Mouse (Mus musculus): Measurements from ENCODE around the gene Mypn. TPM values are rescaled to one million over a fixed set of nuclear protein-coding genes. Genes with fewer than 3 reads are reported as not detected.

The Mypn gene
- polyA plus RNA-seq, 1 experiment from 2014 or later = 2.6 TPM

DNA sequence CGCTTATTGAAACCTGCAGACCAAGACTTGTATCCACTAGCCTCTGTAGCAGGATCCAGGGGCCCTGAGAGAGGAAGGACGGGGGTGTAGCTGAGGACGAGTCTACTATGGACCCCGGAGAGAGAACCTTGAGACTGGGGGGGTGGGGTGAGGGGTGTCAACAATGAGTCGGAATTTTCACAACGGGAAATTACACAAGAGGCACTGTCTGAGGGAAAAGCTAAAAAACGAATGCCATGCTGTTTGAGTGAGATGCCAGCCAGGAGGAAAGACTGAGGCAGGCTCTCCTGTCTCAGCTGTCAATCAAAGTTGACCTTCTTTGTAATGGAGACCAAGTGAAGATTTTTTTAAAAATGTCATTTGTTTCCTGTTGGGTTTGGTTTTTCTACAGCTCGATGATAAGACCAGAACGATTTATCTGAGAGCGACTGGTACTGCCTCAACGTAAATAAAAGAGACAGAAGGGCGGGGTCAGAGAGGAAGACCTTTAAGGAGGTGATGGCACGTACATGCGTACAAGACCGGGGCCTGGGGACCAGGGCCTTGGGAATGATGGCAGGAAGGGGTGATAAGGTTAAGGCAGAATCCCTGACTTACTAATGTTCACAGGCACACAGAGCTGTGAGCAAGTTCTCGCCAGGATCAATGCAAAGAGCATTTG, 37.9 kb downstream of the Mypn start:
- H3K4me3 ChIP-seq = no peak overlapping the region
- WGBS = 83% methylated on average over 16 of the region's 16 CpGs
- no peaks in the 10 kb centered on the region for H3K36me3 ChIP-seq
- no peaks in the 10 kb centered on the region for H3K9me3 ChIP-seq
- no peak overlapping the region for H3K27ac ChIP-seq
- H3K4me1 ChIP-seq = no peaks in the 10 kb centered on the region
- no peak overlapping the region for H3K4me2 ChIP-seq (replicated peaks)
- H3K9ac ChIP-seq = no peak overlapping the region
- ATAC-seq (ENCODE audit: low FRiP score, low read depth) = no peak
- no peaks in the 10 kb centered on the region for H3K27me3 ChIP-seq

GRCm38 (mm10) chr10:63161240-63161639, 42.5 kb downstream of the Mypn start:
- no peaks in the 10 kb centered on the region for H3K9me3 ChIP-seq
- no peak for ATAC-seq (ENCODE audit: low FRiP score, low read depth)
- H3K27me3 ChIP-seq = no peaks in the 10 kb centered on the region
- no peak overlapping the region for H3K9ac ChIP-seq
- H3K36me3 ChIP-seq = no peaks in the 10 kb centered on the region
- WGBS = 68% methylated on average over 5 of the region's 5 CpGs
- H3K4me3 ChIP-seq = no peak overlapping the region
- no peak overlapping the region for H3K27ac ChIP-seq
- H3K4me2 ChIP-seq (replicated peaks) = no peak overlapping the region
- H3K4me1 ChIP-seq = no peaks in the 10 kb centered on the region

DNA sequence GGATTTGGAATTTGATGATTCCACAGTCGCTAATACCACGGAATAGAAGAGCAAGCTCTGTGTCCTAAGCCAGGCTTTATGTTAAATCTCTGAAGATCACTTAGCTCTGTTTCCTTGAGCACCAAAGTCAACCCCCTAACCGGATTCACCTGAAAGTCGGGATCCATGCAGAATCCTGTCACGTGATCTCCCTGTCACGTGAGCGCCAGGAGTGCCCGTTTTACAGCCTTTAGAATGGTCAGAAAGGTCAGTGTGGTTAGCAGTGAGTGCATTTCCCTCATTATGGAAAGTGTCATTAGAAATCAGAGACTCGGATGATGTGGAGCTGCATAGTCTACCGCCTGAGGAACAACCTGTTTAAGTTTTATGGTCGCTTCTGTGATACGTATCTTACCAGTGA, 43.1 kb downstream of the Mypn start:
- no peaks in the 10 kb centered on the region for H3K9me3 ChIP-seq
- H3K27me3 ChIP-seq = no peaks in the 10 kb centered on the region
- H3K36me3 ChIP-seq = no peaks in the 10 kb centered on the region
- no peak overlapping the region for H3K9ac ChIP-seq
- no peak overlapping the region for H3K4me3 ChIP-seq
- H3K4me2 ChIP-seq (replicated peaks) = no peak overlapping the region
- H3K4me1 ChIP-seq = no peaks in the 10 kb centered on the region
- ATAC-seq (ENCODE audit: low FRiP score, low read depth) = no peak
- no peak overlapping the region for H3K27ac ChIP-seq
- WGBS = 65% methylated on average over 12 of the region's 12 CpGs

DNA sequence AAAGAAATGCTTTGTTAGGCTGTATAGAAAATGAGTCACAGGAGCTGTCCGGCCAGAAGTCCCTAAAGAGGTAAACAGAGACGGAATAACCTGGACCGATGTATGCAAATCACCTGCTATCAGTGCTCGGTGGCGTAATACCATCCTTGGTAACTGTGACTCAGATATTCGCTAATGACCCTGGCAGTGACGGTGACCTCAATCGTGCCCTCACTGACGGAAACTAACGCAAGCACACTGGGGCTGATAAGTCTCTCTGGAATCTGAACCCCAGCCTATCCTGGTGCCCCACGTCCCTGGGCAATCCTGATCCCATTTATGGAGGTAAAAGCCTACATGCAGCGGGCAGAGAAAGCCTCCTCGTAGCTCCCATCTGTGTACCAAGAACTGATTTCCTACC, 45.6 kb downstream of the Mypn start:
- Histone ChIP-seq H3K27ac (no peak overlapping the region), H3K9ac (no peak overlapping the region), H3K9me3 (no peaks in the 10 kb centered on the region), H3K27me3 (no peaks in the 10 kb centered on the region), H3K4me1 (no peaks in the 10 kb centered on the region), H3K4me3 (no peak overlapping the region), H3K36me3 (no peaks in the 10 kb centered on the region), H3K4me2 (replicated peaks) (no peak overlapping the region)
- no peak for ATAC-seq (ENCODE audit: low FRiP score, low read depth)
- WGBS = 75% methylated on average over 13 of the region's 13 CpGs

DNA sequence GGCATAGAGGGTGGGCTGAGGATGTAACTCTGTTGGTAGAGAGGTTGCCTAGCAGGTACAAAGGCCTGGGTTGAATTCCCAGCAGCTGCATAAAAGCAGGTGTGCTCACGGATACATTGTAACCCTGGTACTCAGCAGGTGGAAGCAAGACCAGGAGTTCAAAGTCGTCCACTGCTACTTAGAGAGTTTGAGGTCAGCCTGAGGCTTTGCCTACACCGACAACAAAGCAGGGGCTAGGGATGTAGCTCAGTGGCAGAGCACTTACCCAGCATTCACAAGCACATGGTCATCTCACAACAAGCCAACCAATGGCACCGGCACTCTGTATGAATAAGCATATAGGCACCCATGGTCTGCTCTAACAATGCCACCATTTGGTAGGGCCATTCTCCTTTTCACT, 46.3 kb downstream of the Mypn start:
- ATAC-seq (ENCODE audit: low FRiP score, low read depth) = no peak
- 78% methylated on average over 4 of the region's 4 CpGs for WGBS
- no peaks in the 10 kb centered on the region for H3K36me3 ChIP-seq
- no peaks in the 10 kb centered on the region for H3K27me3 ChIP-seq
- no peaks in the 10 kb centered on the region for H3K4me1 ChIP-seq
- no peak overlapping the region for H3K9ac ChIP-seq
- H3K4me2 ChIP-seq (replicated peaks) = no peak overlapping the region
- no peak overlapping the region for H3K4me3 ChIP-seq
- no peak overlapping the region for H3K27ac ChIP-seq
- H3K9me3 ChIP-seq = no peaks in the 10 kb centered on the region

DNA sequence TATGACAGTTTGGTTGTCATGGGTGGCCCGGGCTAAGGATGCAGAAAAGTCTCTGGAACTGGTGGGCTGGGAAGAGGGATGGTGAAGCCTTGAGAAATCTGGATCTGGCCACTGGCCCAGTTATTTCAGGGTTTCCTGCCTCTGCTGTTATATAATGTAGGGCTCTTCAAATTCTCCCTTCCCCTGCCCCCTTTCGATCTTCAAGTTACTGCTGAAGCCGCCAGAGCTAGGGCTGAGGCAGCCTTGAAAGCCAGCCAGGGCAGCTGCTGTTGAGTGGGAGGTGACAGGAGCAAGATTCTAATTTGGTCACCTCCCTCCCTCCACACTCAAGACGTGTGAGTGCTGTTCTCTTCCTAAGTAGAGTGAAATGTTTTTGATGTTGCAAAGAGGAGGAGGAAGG, 46.8 kb downstream of the Mypn start:
- ATAC-seq (ENCODE audit: low FRiP score, low read depth) = no peak
- Histone ChIP-seq H3K27me3 (no peaks in the 10 kb centered on the region), H3K4me1 (no peaks in the 10 kb centered on the region), H3K27ac (no peak overlapping the region), H3K4me3 (no peak overlapping the region), H3K36me3 (no peaks in the 10 kb centered on the region), H3K4me2 (replicated peaks) (no peak overlapping the region), H3K9me3 (no peaks in the 10 kb centered on the region), H3K9ac (no peak overlapping the region)
- WGBS = 50% methylated on average over 4 of the region's 4 CpGs

DNA sequence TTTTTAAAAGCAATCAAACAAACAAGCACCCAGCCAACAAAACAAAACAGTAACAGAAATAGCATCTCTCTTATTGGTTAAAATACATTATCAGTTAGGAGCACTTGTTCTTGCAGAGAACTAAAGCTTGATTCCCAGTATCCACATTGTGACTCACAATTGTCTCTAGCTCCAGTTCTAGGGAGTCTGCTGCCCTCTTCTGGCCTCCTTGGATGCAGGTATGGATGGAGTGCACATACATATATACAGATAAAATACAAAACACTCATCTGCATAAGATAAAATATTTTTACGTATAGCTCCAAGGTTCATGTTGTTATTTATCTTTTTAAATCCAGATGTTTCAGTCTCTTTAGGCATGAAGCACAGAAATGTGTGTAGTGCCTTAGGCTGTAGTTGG, 47.4 kb downstream of the Mypn start:
- Histone ChIP-seq H3K27me3 (no peaks in the 10 kb centered on the region), H3K4me2 (replicated peaks) (no peak overlapping the region), H3K27ac (no peak overlapping the region), H3K36me3 (no peaks in the 10 kb centered on the region), H3K9ac (no peak overlapping the region), H3K4me1 (no peaks in the 10 kb centered on the region), H3K9me3 (no peaks in the 10 kb centered on the region), H3K4me3 (no peak overlapping the region)
- WGBS = 90% methylated on average over 1 of the region's 1 CpGs
- ATAC-seq (ENCODE audit: low FRiP score, low read depth) = no peak

- H3K27me3 ChIP-seq = no peaks in the 10 kb centered on the region
- H3K4me3 ChIP-seq = no peak overlapping the region
- ATAC-seq (ENCODE audit: low FRiP score, low read depth) = no peak
- no peaks in the 10 kb centered on the region for H3K9me3 ChIP-seq
- no peaks in the 10 kb centered on the region for H3K4me1 ChIP-seq
- H3K4me2 ChIP-seq (replicated peaks) = no peak overlapping the region
- H3K9ac ChIP-seq = no peak overlapping the region
- no peak overlapping the region for H3K27ac ChIP-seq
- 82% methylated on average over 4 of the region's 4 CpGs for WGBS
- no peaks in the 10 kb centered on the region for H3K36me3 ChIP-seq
Measured at GRCm38 (mm10) chr10:63155668-63156350, 47.9 kb downstream of the Mypn start.

DNA sequence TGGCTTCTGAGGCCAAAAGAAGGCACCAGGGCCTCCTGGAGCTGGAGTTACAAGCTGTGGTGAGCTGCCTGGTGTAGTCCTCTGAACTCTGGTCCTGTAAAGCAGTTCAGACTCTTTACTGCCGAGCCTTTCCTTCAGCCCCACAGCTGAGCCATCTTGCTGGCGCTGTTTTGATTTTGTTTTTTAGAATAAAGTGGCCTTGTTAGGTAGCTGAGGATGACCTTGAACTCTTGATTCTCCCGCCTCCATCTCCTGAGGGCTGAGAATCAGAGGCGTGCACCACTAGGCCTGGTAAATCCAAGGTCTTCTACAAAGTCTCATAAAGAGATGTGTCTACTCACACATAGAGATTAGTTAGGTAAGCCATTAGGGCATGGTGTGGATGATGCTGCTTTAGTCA, 49.0 kb downstream of the Mypn start:
- 91% methylated on average over 4 of the region's 4 CpGs for WGBS
- no peaks in the 10 kb centered on the region for H3K9me3 ChIP-seq
- no peaks in the 10 kb centered on the region for H3K27me3 ChIP-seq
- no peak overlapping the region for H3K4me3 ChIP-seq
- no peak for ATAC-seq (ENCODE audit: low FRiP score, low read depth)
- no peaks in the 10 kb centered on the region for H3K36me3 ChIP-seq
- no peak overlapping the region for H3K27ac ChIP-seq
- no peak overlapping the region for H3K4me2 ChIP-seq (replicated peaks)
- H3K4me1 ChIP-seq = no peaks in the 10 kb centered on the region
- H3K9ac ChIP-seq = no peak overlapping the region

GRCm38 (mm10) chr10:63154226-63154625, 49.5 kb downstream of the Mypn start:
- no peaks in the 10 kb centered on the region for H3K9me3 ChIP-seq
- H3K4me1 ChIP-seq = no peaks in the 10 kb centered on the region
- no peak overlapping the region for H3K4me2 ChIP-seq (replicated peaks)
- H3K4me3 ChIP-seq = no peak overlapping the region
- no peak overlapping the region for H3K27ac ChIP-seq
- WGBS = 76% methylated on average over 6 of the region's 6 CpGs
- H3K36me3 ChIP-seq = no peaks in the 10 kb centered on the region
- no peak overlapping the region for H3K9ac ChIP-seq
- H3K27me3 ChIP-seq = no peaks in the 10 kb centered on the region
- ATAC-seq (ENCODE audit: low FRiP score, low read depth) = no peak

DNA sequence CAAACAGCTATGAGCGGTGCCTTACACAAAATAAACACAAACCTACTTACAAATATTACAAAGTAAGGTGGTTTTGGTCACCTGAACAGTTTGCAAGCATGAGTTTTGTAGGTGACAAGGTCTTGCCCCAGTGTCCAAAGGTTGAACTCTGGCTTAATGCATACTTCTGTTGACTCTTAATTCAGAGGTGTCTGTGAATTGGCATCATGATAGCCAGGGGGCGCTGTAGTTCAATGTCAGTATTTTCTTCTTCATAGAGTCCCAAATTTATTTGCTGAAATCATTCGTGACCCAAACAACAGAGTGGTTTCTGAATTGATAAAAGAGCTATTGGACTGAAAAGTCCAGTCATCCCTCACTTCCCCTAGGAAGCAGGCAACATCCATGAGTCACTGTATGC, 50.2 kb downstream of the Mypn start:
- H3K4me2 ChIP-seq (replicated peaks) = no peak overlapping the region
- 39% methylated on average over 3 of the region's 3 CpGs for WGBS
- no peak overlapping the region for H3K9ac ChIP-seq
- H3K4me1 ChIP-seq = no peaks in the 10 kb centered on the region
- no peaks in the 10 kb centered on the region for H3K36me3 ChIP-seq
- H3K9me3 ChIP-seq = no peaks in the 10 kb centered on the region
- ATAC-seq (ENCODE audit: low FRiP score, low read depth) = no peak
- no peak overlapping the region for H3K4me3 ChIP-seq
- no peaks in the 10 kb centered on the region for H3K27me3 ChIP-seq
- no peak overlapping the region for H3K27ac ChIP-seq

DNA sequence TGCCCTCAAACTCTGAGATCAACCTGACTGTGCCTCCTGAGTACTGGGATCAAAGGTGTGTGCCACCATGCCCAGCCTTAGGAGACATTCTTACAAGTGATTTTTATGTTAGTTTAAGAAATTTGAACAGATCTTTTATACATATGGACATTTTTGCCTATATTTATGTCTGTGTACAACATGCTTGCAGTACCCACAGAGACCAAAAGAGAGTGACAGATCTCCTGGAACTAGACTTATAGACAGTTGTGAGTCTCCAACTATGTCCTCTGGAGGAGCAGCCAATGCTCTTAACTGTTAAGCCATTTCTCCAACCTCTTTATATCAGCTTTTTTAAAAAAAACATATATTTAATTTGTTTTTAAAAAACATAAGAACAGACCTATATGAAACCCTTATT, 51.4 kb downstream of the Mypn start:
- no peak for ATAC-seq (ENCODE audit: low FRiP score, low read depth)
- Histone ChIP-seq H3K9me3 (no peaks in the 10 kb centered on the region), H3K36me3 (no peaks in the 10 kb centered on the region), H3K4me1 (no peaks in the 10 kb centered on the region), H3K27ac (no peak overlapping the region), H3K27me3 (no peaks in the 10 kb centered on the region), H3K4me2 (replicated peaks) (no peak overlapping the region), H3K4me3 (no peak overlapping the region), H3K9ac (no peak overlapping the region)

DNA sequence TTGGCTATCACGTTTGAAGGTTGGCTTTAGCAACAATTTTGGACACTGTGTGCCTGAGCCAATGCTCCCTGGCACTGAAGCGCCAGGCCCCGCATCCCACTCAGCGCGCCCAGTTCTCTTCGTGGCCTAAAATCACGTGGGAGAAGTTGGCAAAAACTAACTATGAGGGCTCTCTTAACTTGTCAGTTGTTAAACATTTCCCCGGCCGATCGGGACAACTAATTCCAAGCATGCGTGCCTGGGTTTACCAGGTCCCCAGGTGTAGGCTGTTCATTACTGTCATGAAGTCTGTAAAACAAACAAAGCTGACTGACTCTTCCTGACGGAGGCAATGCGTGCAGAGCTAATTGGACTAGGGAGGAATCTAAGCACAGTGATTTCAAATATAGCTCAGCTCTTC, 61.1 kb downstream of the Mypn start:
- no peaks in the 10 kb centered on the region for H3K4me1 ChIP-seq
- H3K4me3 ChIP-seq = no peak overlapping the region
- H3K9me3 ChIP-seq = no peaks in the 10 kb centered on the region
- no peak overlapping the region for H3K4me2 ChIP-seq (replicated peaks)
- no peaks in the 10 kb centered on the region for H3K36me3 ChIP-seq
- no peak overlapping the region for H3K9ac ChIP-seq
- no peaks in the 10 kb centered on the region for H3K27me3 ChIP-seq
- no peak for ATAC-seq (ENCODE audit: low FRiP score, low read depth)
- H3K27ac ChIP-seq = no peak overlapping the region
- WGBS = 83% methylated on average over 13 of the region's 13 CpGs

All from limb, embryonic 13.5 days (tissue).